Mouse (Mus musculus) E14TG2a.4 (cell line): Measurements from ENCODE around the gene Cage1.

ENCODE experiments used
- CTCF ChIP-seq: conservative IDR thresholded peaks from 2 replicates; pipeline ENCODE4 v1.5.1; 2014; ENCODE audit warnings: low read length
- NANOG ChIP-seq: IDR thresholded peaks from 2 replicates; pipeline ENCODE4 v1.6.1; 2014; ENCODE audit warnings: borderline replicate concordance, low read length, mixed read lengths
- POU5F1 ChIP-seq: IDR thresholded peaks from 2 replicates; pipeline ENCODE4 v1.6.1; 2014; ENCODE audit warnings: low read length, borderline replicate concordance

DNA sequence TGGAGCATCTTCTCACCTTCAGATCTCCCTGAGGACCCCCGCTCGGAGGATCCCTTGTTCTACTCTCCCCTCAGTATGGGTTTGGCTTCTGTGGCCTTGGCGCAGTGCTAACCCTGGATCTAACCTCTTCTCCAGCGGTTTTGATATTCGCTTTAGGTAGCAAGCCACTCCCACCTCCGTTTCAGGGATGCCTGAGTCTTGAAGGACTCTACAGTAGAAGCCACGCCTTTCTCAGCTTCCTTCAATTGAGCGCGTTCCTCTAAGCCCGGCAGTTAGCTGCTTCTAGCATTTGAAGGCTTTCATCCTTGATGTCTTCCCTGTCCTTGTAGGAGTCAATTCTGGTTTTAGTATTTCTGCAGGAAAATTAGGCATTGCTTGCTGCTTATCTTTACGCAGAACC, 40.2 kb upstream of the Cage1 start:
- TF ChIP-seq CTCF: no peak
- no peak for TF ChIP-seq NANOG
- no peak for TF ChIP-seq POU5F1
